Mouse (Mus musculus) C2C12 (cell line): ENCODE measurements around the gene Zmym4. TPM values are rescaled to one million over a fixed set of nuclear protein-coding genes. Genes with fewer than 3 reads are reported as not detected.
"Not testable (repeated sequence)": the region's sequence is repeated elsewhere in the genome, so short reads cannot be mapped to it uniquely, and the experiment has no call there.

Experiments
- H3K27me3 ChIP-seq: one replicate; pipeline ENCODE4 v1.6.1; 2011; ENCODE audit not compliant: control insufficient read depth, insufficient read depth, insufficient read length
- H3K36me3 ChIP-seq: one replicate; pipeline ENCODE4 v1.6.1; 2011; ENCODE audit not compliant: control insufficient read depth, insufficient read depth
- H3K4me3 ChIP-seq: one replicate; pipeline ENCODE4 v1.5.1; 2011; ENCODE audit warnings: mild to moderate bottlenecking, control low read depth; ENCODE audit not compliant: poor library complexity, insufficient read depth, severe bottlenecking
- H3K79me2 ChIP-seq: one replicate; pipeline ENCODE4 v1.6.1; 2011; ENCODE audit not compliant: control insufficient read depth, insufficient read depth
- H3K79me3 ChIP-seq: one replicate; pipeline ENCODE4 v1.6.1; 2011; ENCODE audit warnings: low read depth, control low read depth
- H3ac ChIP-seq: one replicate; pipeline ENCODE3; 2011; ENCODE audit warnings: low read depth; ENCODE audit not compliant: control insufficient read depth, insufficient read length
- CEBPB ChIP-seq: IDR thresholded peaks from one replicate; pipeline ENCODE4 v1.6.1; 2011; ENCODE audit warnings: low read depth, mild to moderate bottlenecking, control low read depth, moderate library complexity
- CTCF ChIP-seq: IDR thresholded peaks from one replicate; pipeline ENCODE4 v1.5.1; 2011; ENCODE audit not compliant: control insufficient read depth, insufficient read depth, insufficient read length
- FOSL1 ChIP-seq: IDR thresholded peaks from one replicate; pipeline ENCODE4 v1.8.0; 2011; ENCODE audit warnings: mild to moderate bottlenecking, low read length; ENCODE audit not compliant: poor library complexity, insufficient read depth, severe bottlenecking
- MAX ChIP-seq: IDR thresholded peaks from one replicate; pipeline ENCODE4 v1.6.1; 2011; ENCODE audit warnings: mild to moderate bottlenecking, control low read depth
- MYOD1 ChIP-seq: IDR thresholded peaks from one replicate; pipeline ENCODE4 v1.6.1; 2011; ENCODE audit warnings: low read depth; ENCODE audit not compliant: control insufficient read depth, insufficient read length
- MYOG ChIP-seq: IDR thresholded peaks from one replicate; pipeline ENCODE4 v1.6.1; 2011; ENCODE audit not compliant: control insufficient read depth, insufficient read length; ENCODE audit errors: extremely low read depth
- USF1 ChIP-seq: IDR thresholded peaks from one replicate; pipeline ENCODE4 v1.6.1; 2011; ENCODE audit warnings: low read depth, mild to moderate bottlenecking, control low read depth, moderate library complexity
- polyA plus RNA-seq: library from polyadenylated mRNA; unstranded; fragments of >200 nt; fragmentation: generic; extraction: Trizol; gene quantifications from one replicate; pipeline ENCODE4 v1.2.1, GENCODE M21; 2012; ENCODE audit warnings: missing spikeins

Gene Zmym4
- polyA plus RNA-seq, 1 experiment: 6.7 TPM

GRCm38 (mm10) chr4:126958682-126959081 is 9.3 kb downstream of the Zmym4 start:
- Histone ChIP-seq H3K4me3 (no peak overlapping the region), H3K27me3 (no peaks in the 10 kb centered on the region), H3K79me3 (peaks cover 61% of the 10 kb centered on the region), H3ac (no peak overlapping the region), H3K36me3 (peaks cover 5% of the 10 kb centered on the region), H3K79me2 (peaks cover 98% of the 10 kb centered on the region)
- TF ChIP-seq MYOD1 (no peak), CEBPB (no peak), MAX (no peak), FOSL1 (no peak), USF1 (no peak), MYOG (no peak), CTCF (no peak)

GRCm38 (mm10) chr4:126958261-126958660 is 9.7 kb downstream of the Zmym4 start:
- TF ChIP-seq MAX (no peak), MYOG (no peak), FOSL1 (no peak), CEBPB (no peak), USF1 (no peak), MYOD1 (no peak), CTCF (no peak)
- Histone ChIP-seq H3K27me3 (no peaks in the 10 kb centered on the region), H3ac (no peak overlapping the region), H3K36me3 (peaks cover 2% of the 10 kb centered on the region), H3K79me2 (peaks cover 98% of the 10 kb centered on the region), H3K79me3 (peaks cover 58% of the 10 kb centered on the region), H3K4me3 (no peak overlapping the region)

GRCm38 (mm10) chr4:126957434-126957833 is 10.5 kb downstream of the Zmym4 start:
- Histone ChIP-seq H3ac (no peak overlapping the region), H3K36me3 (no peaks in the 10 kb centered on the region), H3K79me2 (peaks cover 97% of the 10 kb centered on the region), H3K27me3 (no peaks in the 10 kb centered on the region), H3K79me3 (peaks cover 58% of the 10 kb centered on the region), H3K4me3 (no peak overlapping the region)
- TF ChIP-seq MAX (no peak), FOSL1 (no peak), CEBPB (no peak), CTCF (no peak), MYOG (no peak), USF1 (no peak), MYOD1 (no peak)

GRCm38 (mm10) chr4:126950801-126951200 is 17.1 kb downstream of the Zmym4 start:
- not testable (repeated sequence) for H3K27me3 ChIP-seq, H3K4me3 ChIP-seq, H3ac ChIP-seq, H3K36me3 ChIP-seq
- Histone ChIP-seq H3K79me2 (peaks cover 70% of the 10 kb centered on the region), H3K79me3 (peaks cover 26% of the 10 kb centered on the region)

- Histone ChIP-seq H3K4me3 (no peak overlapping the region), H3K27me3 (no peaks in the 10 kb centered on the region), H3K79me2 (peaks cover under 1% of the 10 kb centered on the region), H3K79me3 (no peaks in the 10 kb centered on the region), H3ac (no peak overlapping the region), H3K36me3 (peaks cover 4% of the 10 kb centered on the region)
- TF ChIP-seq MYOG (no peak), MAX (no peak), USF1 (no peak), CEBPB (no peak), CTCF (no peak), MYOD1 (no peak), FOSL1 (no peak)
These were observed 24.5 kb downstream of the Zmym4 start for GRCm38 (mm10) chr4:126943421-126943820.

- no peak overlapping the region for H3ac ChIP-seq
- no peaks in the 10 kb centered on the region for H3K27me3 ChIP-seq
- H3K79me2 ChIP-seq: no peaks in the 10 kb centered on the region
- peaks cover 4% of the 10 kb centered on the region for H3K36me3 ChIP-seq
- TF ChIP-seq MYOG: no peak
- no peak for TF ChIP-seq MAX
- no peak for TF ChIP-seq CEBPB
- TF ChIP-seq CTCF: no peak
- TF ChIP-seq FOSL1: no peak
- TF ChIP-seq MYOD1: no peak
- TF ChIP-seq USF1: no peak
- no peak overlapping the region for H3K4me3 ChIP-seq
- no peaks in the 10 kb centered on the region for H3K79me3 ChIP-seq
These were observed 25.1 kb downstream of the Zmym4 start for GRCm38 (mm10) chr4:126942846-126943245.
